Mouse (Mus musculus) Patski (cell line): ENCODE measurements around the gene Doc2a. TPM values are rescaled to one million over a fixed set of nuclear protein-coding genes. Genes with fewer than 3 reads are reported as not detected.

Source experiments
- ATAC-seq: fragments of 100-300 bp; one replicate; pipeline ENCODE4 v1.8.0; 2021
- CTCF ChIA-PET: fragments of 350-600 bp; sonication (Branson Sonifier 250); formaldehyde crosslinking; loops from one replicate; lab custom pipeline; 2022; ENCODE audit warnings: inconsistent platforms; lab: Charles Lee
- POLR2A ChIA-PET: fragments of 350-600 bp; sonication (Branson Sonifier 250); formaldehyde crosslinking; loops from one replicate; lab custom pipeline; 2022; ENCODE audit warnings: antibody characterized with exemption, inconsistent platforms; lab: Charles Lee
- DNase-seq: peaks from one replicate; pipeline ENCODE4 v3.0.0-alpha.2; 2011; ENCODE audit warnings: low read depth, low spot score
- H3K27me3 ChIP-seq: fragments of 371-371 bp; one replicate; pipeline ENCODE4 v1.5.1; 2021
- CTCF ChIP-seq: fragments of 100-300 bp; IDR thresholded peaks from one replicate; pipeline ENCODE4 v1.5.1; 2021
- in situ Hi-C: fragments of 300-500 bp; cut with MboI; formaldehyde crosslinking; loops from 3 replicates; pipeline ENCODE4 v1.11.1; 2018; ENCODE audit warnings: low pct_unique_long_range_greater_than_20kb, mixed read lengths
- polyA plus RNA-seq: library from polyadenylated mRNA; unstranded; gene quantifications from one replicate; pipeline ENCODE4 v1.2.3, GENCODE M21; 2021

Doc2a gene
- polyA plus RNA-seq, 1 experiment from 2014 or later, result not detected

GRCm38 (mm10) chr7:126848794-126849193 is 1.6 kb downstream of the Doc2a start:
- ATAC-seq, result no peak
- DNase-seq, result no peak
- CTCF ChIA-PET, result no interaction called here
- no peak for TF ChIP-seq CTCF
- in situ Hi-C loops, result no loop called here
- POLR2A ChIA-PET, result no interaction called here
- peaks cover 9% of the 10 kb centered on the region for H3K27me3 ChIP-seq

GRCm38 (mm10) chr7:126850161-126850560 is 2.9 kb downstream of the Doc2a start:
- TF ChIP-seq CTCF, result no peak
- in situ Hi-C loops, result no loop called here
- ATAC-seq (no peak), DNase-seq (no peak)
- CTCF ChIA-PET, result no interaction called here
- peaks cover 9% of the 10 kb centered on the region for H3K27me3 ChIP-seq
- POLR2A ChIA-PET, result no interaction called here

GRCm38 (mm10) chr7:126851192-126851591 is 4.0 kb downstream of the Doc2a start:
- ChIA-PET CTCF (no interaction called here), POLR2A (interaction anchor here (0.8 kb wide), 1 partner anchor 20 kb away, joined by 3 read pairs; the partner anchor contains the start of gene 4930451I11Rik)
- DNase-seq (no peak), ATAC-seq (no peak)
- no peak for TF ChIP-seq CTCF
- in situ Hi-C loops, result no loop called here
- peaks cover 9% of the 10 kb centered on the region for H3K27me3 ChIP-seq

DNA sequence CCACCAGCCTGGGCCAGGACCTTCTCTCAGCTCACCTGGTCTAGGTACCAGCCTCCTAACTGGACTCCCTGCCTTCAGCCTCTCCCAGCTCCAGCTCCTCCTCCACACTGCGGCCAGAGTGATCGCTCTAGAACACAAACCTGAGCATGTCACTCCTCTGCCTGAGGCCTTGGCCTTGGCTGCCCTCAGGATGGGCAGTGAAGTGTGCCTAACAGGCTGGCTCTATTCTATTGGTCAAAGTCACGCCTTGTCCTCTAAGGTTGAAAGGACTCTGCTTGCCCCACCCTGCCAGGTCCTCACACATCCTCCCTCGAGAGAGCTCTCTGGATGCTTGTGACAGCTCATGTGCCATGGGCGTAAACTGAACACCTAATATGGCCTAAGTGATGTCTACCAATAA is 6.2 kb downstream of the Doc2a start:
- CTCF ChIA-PET, result interaction anchor here (0.9 to 1.6 kb wide), 2 partner anchors 9 to 23 kb away, joined by 4 read pairs; partner anchors contain the start of genes Hirip3 and Ino80e
- ATAC-seq (no peak), DNase-seq (no peak)
- in situ Hi-C loops, result no loop called here
- TF ChIP-seq CTCF, result no peak
- H3K27me3 ChIP-seq, result peaks cover 5% of the 10 kb centered on the region
- POLR2A ChIA-PET, result no interaction called here

DNA sequence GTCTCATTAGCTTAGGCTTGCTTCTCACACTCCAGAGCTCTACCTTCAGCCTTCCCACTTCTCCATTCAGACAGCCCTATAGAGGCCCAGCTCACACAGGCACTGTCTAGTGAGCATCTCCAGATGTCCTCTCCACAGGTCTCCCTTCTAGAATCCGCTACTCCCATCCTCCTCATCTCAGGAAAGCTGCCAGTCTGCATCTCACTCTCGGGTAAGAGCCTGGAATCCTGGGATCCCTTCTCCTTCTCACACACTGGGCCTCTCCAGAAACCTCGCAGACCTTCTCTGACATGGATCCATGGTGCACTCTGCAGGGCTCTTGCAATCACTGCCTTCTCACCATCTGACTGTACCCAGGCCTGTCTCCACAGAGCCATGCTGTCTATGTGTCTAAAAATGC is 8.4 kb downstream of the Doc2a start:
- ATAC-seq (no peak), DNase-seq (no peak)
- ChIA-PET POLR2A (interaction anchor here (0.6 to 1.0 kb wide), 2 partner anchors 57 to 270 kb away, joined by 3 to 4 read pairs; no protein-coding TSS in a partner anchor), CTCF (interaction anchor here (0.5 to 0.8 kb wide), 2 partner anchors 34 to 161 kb away, joined by 3 read pairs; no protein-coding TSS in a partner anchor)
- TF ChIP-seq CTCF, result no peak
- no peaks in the 10 kb centered on the region for H3K27me3 ChIP-seq
- in situ Hi-C loops, result no loop called here

DNA sequence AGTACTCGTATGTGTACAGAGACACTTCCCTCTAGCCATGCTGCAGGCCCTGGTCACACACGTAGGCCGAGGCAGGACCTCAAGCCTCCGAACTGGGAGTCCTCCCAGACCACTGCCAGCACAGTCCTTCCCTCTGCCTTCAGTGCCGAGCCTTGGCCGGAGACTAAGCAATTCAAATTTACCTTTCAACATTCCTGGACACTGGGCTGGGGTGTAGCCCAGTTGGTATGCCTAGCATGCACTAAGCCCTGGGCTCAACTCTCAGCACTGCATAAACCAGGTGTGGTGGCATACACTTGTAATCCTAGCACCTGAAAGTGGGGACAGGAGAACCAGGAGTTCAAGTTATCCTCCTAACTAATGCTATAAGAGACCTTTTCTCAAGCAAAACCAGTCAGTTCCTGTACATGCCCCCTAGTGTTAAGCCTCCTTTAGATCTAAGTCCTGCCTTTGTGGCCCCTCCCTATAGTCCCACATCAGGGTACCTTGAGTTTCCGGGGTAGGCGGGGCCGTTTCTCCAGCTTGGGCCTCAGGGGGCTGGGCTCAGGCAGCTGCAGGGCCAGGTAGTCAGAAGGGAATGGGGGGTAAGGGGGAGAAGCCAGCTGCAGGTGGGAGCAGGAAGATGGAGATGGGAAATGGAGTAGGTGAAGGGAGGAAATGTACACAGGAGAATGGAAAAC is 9.7 kb downstream of the Doc2a start:
- DNase-seq, result no peak
- CTCF ChIA-PET, result no interaction called here
- POLR2A ChIA-PET, result no interaction called here
- in situ Hi-C loops, result no loop called here
- no peak for TF ChIP-seq CTCF
- no peaks in the 10 kb centered on the region for H3K27me3 ChIP-seq
- ATAC-seq, result no peak

GRCm38 (mm10) chr7:126860987-126861386 is 13.8 kb downstream of the Doc2a start:
- DNase-seq, result no peak
- ATAC-seq, result no peak
- CTCF ChIA-PET, result no interaction called here
- in situ Hi-C loops, result no loop called here
- TF ChIP-seq CTCF, result no peak
- no peaks in the 10 kb centered on the region for H3K27me3 ChIP-seq
- POLR2A ChIA-PET, result interaction anchor here (1.2 to 2.2 kb wide), 3 partner anchors 24 to 64 kb away, joined by 3 to 8 read pairs (median 3); partner anchors contain the start of genes Fam57b and Taok2

- TF ChIP-seq CTCF, result no peak
- CTCF ChIA-PET, result interaction anchor here (1.3 kb wide), 1 partner anchor 8 kb away, joined by 4 read pairs; no protein-coding TSS in a partner anchor
- POLR2A ChIA-PET, result interaction anchor here (0.8 to 2.2 kb wide), 4 partner anchors 23 to 70 kb away, joined by 3 to 8 read pairs (median 3); partner anchors contain the start of genes Fam57b and Taok2
Observed at GRCm38 (mm10) chr7:126861429-126862130, 14.4 kb downstream of the Doc2a start, which contains the start of gene Hirip3. TSS of gene Hirip3 (plus strand) at chr7:126861972.

DNA sequence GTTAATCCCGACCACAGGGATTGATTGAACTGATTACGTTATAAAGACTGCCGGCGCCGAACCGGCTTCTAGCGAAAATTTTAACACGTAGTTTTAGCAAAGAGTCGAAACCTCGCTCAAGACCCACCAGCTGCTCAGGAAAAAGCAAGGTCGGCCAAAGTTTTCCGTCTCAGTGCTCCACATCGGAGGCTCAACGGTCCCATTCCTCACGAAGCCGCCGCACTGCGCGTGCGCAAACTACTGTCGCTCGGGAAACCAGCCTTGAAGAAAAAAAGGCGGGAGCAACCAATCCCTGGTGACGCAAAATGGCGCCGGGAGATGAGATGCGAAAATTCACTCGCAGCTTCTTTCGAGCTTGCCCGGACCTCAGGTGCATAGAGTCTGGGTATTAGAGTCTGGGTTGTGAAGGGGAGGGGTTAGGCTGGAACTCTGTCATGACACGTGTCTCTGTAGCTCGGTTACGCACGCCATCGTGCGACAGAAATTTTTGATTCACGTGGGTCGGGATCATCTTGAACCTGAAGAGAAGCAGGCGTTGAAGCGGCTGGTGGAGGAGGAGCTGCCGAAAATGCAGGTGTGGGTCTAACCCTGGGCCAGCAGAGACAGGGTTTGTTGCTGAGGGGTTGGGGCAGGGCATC is 15.1 kb downstream of the Doc2a start, which contains the start of gene Ino80e:
Gene Ino80e, minus strand, starts transcription at position 231 of the 638 bp plus-strand sequence.
- in situ Hi-C loops, result no loop called here
- peak; percentile 59 for DNase-seq
- no peak for TF ChIP-seq CTCF
- H3K27me3 ChIP-seq, result no peaks in the 10 kb centered on the region
- POLR2A ChIA-PET, result interaction anchor here (0.8 to 2.2 kb wide), 3 partner anchors 22 to 69 kb away, joined by 3 to 8 read pairs (median 3); partner anchors contain the start of genes Fam57b and Taok2
- ATAC-seq, result peak; percentile 33
- CTCF ChIA-PET, result interaction anchor here (1.3 kb wide), 1 partner anchor 9 kb away, joined by 4 read pairs; no protein-coding TSS in a partner anchor

More at GRCm38 (mm10) chr7:126861429-126862130, 14.4 kb downstream of the Doc2a start, which contains the start of gene Hirip3:
- DNase-seq (peak; percentile 68), ATAC-seq (peak; percentile 75)
- no peaks in the 10 kb centered on the region for H3K27me3 ChIP-seq
- in situ Hi-C loops, result no loop called here

- no peak for TF ChIP-seq CTCF
- POLR2A ChIA-PET, result interaction anchor here (1.0 kb wide), 1 partner anchor 34 kb away, joined by 3 read pairs; no protein-coding TSS in a partner anchor
- CTCF ChIA-PET, result interaction anchor here (1.7 kb wide), 1 partner anchor 11 kb away, joined by 4 read pairs; no protein-coding TSS in a partner anchor
- in situ Hi-C loops, result no loop called here
- no peak for ATAC-seq
- no peaks in the 10 kb centered on the region for H3K27me3 ChIP-seq
- DNase-seq, result no peak
Observed at GRCm38 (mm10) chr7:126863791-126864190, 16.6 kb downstream of the Doc2a start.
